Mouse (Mus musculus) MEL (cell line): ENCODE measurements around the gene Il10rb. TPM values are rescaled to one million over a fixed set of nuclear protein-coding genes. Genes with fewer than 3 reads are reported as not detected.

Experiments
- DNase-seq: peaks from one replicate; pipeline ENCODE4 v3.0.0; 2011; ENCODE audit warnings: low read depth, low spot score
- H3K27ac ChIP-seq: 2 replicates; pipeline ENCODE4 v1.5.1; 2012; ENCODE audit warnings: low read depth, mild to moderate bottlenecking, control low read depth, low read length, moderate library complexity; ENCODE audit not compliant: control insufficient read depth
- H3K27me3 ChIP-seq, 2 experiments: fragments of 150-350 bp in 1 of 2; sonication (generic) in 1 of 2; 2 replicates each; pipeline ENCODE4 v1.6.1; 2012; ENCODE audit warnings: low read length in 2 of 2, mild to moderate bottlenecking in 2 of 2, improper control_type of control experiment in 1 of 2, moderate library complexity in 1 of 2; ENCODE audit not compliant: insufficient read depth in 2 of 2, control insufficient read depth in 1 of 2
- H3K36me3 ChIP-seq, 2 experiments: 2 replicates each; pipeline ENCODE4 v1.6.1; 2012 to 2014; ENCODE audit warnings: low read length in 2 of 2, improper control_type of control experiment in 1 of 2, inconsistent platforms in 1 of 2, mild to moderate bottlenecking in 1 of 2; ENCODE audit not compliant: insufficient read depth in 2 of 2, control insufficient read depth in 1 of 2
- H3K4me1 ChIP-seq, 2 experiments: fragments of 150-350 bp in 1 of 2; sonication (generic) in 1 of 2; 2 replicates each; pipeline ENCODE4 v1.6.1; 2012; ENCODE audit warnings: low read length in 2 of 2, improper control_type of control experiment in 1 of 2, mild to moderate bottlenecking in 1 of 2; ENCODE audit not compliant: insufficient read depth in 2 of 2, control insufficient read depth in 1 of 2
- H3K4me3 ChIP-seq, 2 experiments: fragments of 150-350 bp in 1 of 2; sonication (generic) in 1 of 2; 2 replicates each; pipeline ENCODE4 v1.5.1; 2012; ENCODE audit warnings: low read depth in 2 of 2, low read length in 2 of 2, mild to moderate bottlenecking in 2 of 2, moderate library complexity in 2 of 2, control low read depth in 1 of 2, improper control_type of control experiment in 1 of 2; ENCODE audit not compliant: control insufficient read depth in 1 of 2, insufficient read depth in 1 of 2
- H3K79me2 ChIP-seq: 2 replicates; pipeline ENCODE4 v1.6.1; 2012; ENCODE audit warnings: mild to moderate bottlenecking, low read length, moderate library complexity; ENCODE audit not compliant: control insufficient read depth, poor library complexity, insufficient read depth
- H3K9ac ChIP-seq: 2 replicates; pipeline ENCODE4 v1.6.1; 2012; ENCODE audit warnings: low read depth, mild to moderate bottlenecking, control low read depth, low read length, moderate library complexity; ENCODE audit not compliant: control insufficient read depth, poor library complexity, severe bottlenecking
- H3K9me3 ChIP-seq: fragments of 150-350 bp; sonication (generic); replicated peaks from 2 replicates; pipeline ENCODE4 v1.6.1; 2012; ENCODE audit warnings: mild to moderate bottlenecking, low read length, improper control_type of control experiment, moderate library complexity; ENCODE audit not compliant: insufficient read depth
- BHLHE40 ChIP-seq: IDR thresholded peaks from 2 replicates; pipeline ENCODE4 v1.6.1; 2012; ENCODE audit warnings: low read depth, mild to moderate bottlenecking, inconsistent platforms, low read length, improper control_type of control experiment, borderline replicate concordance
- CHD1 ChIP-seq: IDR thresholded peaks from 2 replicates; pipeline ENCODE4 v1.6.1; 2012; ENCODE audit warnings: low read depth, mild to moderate bottlenecking, inconsistent platforms, low read length, improper control_type of control experiment
- CHD2 ChIP-seq: IDR thresholded peaks from 2 replicates; pipeline ENCODE4 v1.6.1; 2011; ENCODE audit warnings: low read length, improper control_type of control experiment
- CTCF ChIP-seq, 3 experiments: IDR thresholded peaks in 2 of 3; conservative IDR thresholded peaks in 1 of 3; 2 replicates each; pipeline ENCODE4 v1.5.1; 2011 to 2012; ENCODE audit warnings: low read length in 3 of 3, low read depth in 2 of 3, mild to moderate bottlenecking in 2 of 3, improper control_type of control experiment in 1 of 3, inconsistent platforms in 1 of 3, mixed read lengths in 1 of 3, moderate library complexity in 1 of 3; ENCODE audit not compliant: control insufficient read depth in 1 of 3, insufficient read depth in 1 of 3, poor library complexity in 1 of 3, severe bottlenecking in 1 of 3
- E2F4 ChIP-seq: IDR thresholded peaks from 2 replicates; pipeline ENCODE4 v1.6.1; 2011; ENCODE audit warnings: low read depth, low read length, improper control_type of control experiment, borderline replicate concordance
- ELF1 ChIP-seq: IDR thresholded peaks from 2 replicates; pipeline ENCODE4 v1.6.1; 2014; ENCODE audit warnings: low read depth, mild to moderate bottlenecking, inconsistent platforms, low read length, improper control_type of control experiment, moderate library complexity
- EP300 ChIP-seq, 2 experiments: IDR thresholded peaks; 2 replicates each; pipeline ENCODE4 v1.6.1; 2011; ENCODE audit warnings: improper control_type of control experiment in 2 of 2, low read length in 2 of 2, low read depth in 1 of 2, mild to moderate bottlenecking in 1 of 2
- ETS1 ChIP-seq: IDR thresholded peaks from 2 replicates; pipeline ENCODE4 v1.6.1; 2012; ENCODE audit warnings: low read depth, mild to moderate bottlenecking, inconsistent platforms, low read length, improper control_type of control experiment, moderate library complexity
- GABPA ChIP-seq: IDR thresholded peaks from 2 replicates; pipeline ENCODE4 v1.6.1; 2012; ENCODE audit warnings: low read depth, mild to moderate bottlenecking, inconsistent platforms, low read length, improper control_type of control experiment, moderate library complexity
- GATA1 ChIP-seq: IDR thresholded peaks from 2 replicates; pipeline ENCODE4 v1.6.1; 2011; ENCODE audit warnings: low read depth, low read length, improper control_type of control experiment
- HCFC1 ChIP-seq: IDR thresholded peaks from 2 replicates; pipeline ENCODE4 v1.6.1; 2012; ENCODE audit warnings: low read depth, mild to moderate bottlenecking, inconsistent platforms, low read length, improper control_type of control experiment, moderate library complexity
- JUND ChIP-seq: IDR thresholded peaks from 2 replicates; pipeline ENCODE4 v1.6.1; 2011; ENCODE audit warnings: low read depth, mild to moderate bottlenecking, improper control_type of control experiment, low read length
- KAT2A ChIP-seq: conservative IDR thresholded peaks from 2 replicates; pipeline ENCODE4 v1.6.1; 2012; ENCODE audit warnings: low read depth, low read length, improper control_type of control experiment, inconsistent platforms
- MAFK ChIP-seq: IDR thresholded peaks from 2 replicates; pipeline ENCODE4 v1.6.1; 2011; ENCODE audit warnings: low read depth, mild to moderate bottlenecking, low read length, improper control_type of control experiment, borderline replicate concordance
- MAX ChIP-seq: IDR thresholded peaks from 2 replicates; pipeline ENCODE4 v1.6.1; 2011; ENCODE audit warnings: low read length, improper control_type of control experiment
- MEF2A ChIP-seq: IDR thresholded peaks from 2 replicates; pipeline ENCODE4 v1.6.1; 2014; ENCODE audit warnings: low read depth, mild to moderate bottlenecking, inconsistent platforms, low read length, improper control_type of control experiment; ENCODE audit not compliant: poor library complexity, insufficient replicate concordance, severe bottlenecking; ENCODE audit errors: extremely low read depth
- MXI1 ChIP-seq: IDR thresholded peaks from 2 replicates; pipeline ENCODE4 v1.6.1; 2011; ENCODE audit warnings: mild to moderate bottlenecking, low read depth, low read length, improper control_type of control experiment
- MYB ChIP-seq: IDR thresholded peaks from 2 replicates; pipeline ENCODE4 v1.6.1; 2011; ENCODE audit warnings: mild to moderate bottlenecking, low read depth, low read length, improper control_type of control experiment
- MYC ChIP-seq: IDR thresholded peaks from 2 replicates; pipeline ENCODE4 v1.6.1; 2011; ENCODE audit warnings: low read depth, mild to moderate bottlenecking, low read length, improper control_type of control experiment, moderate library complexity
- NELFE ChIP-seq: IDR thresholded peaks from 2 replicates; pipeline ENCODE4 v1.6.1; 2011; ENCODE audit warnings: low read depth, low read length, improper control_type of control experiment
- NRF1 ChIP-seq: IDR thresholded peaks from 2 replicates; pipeline ENCODE4 v1.6.1; 2014; ENCODE audit warnings: low read depth, mild to moderate bottlenecking, inconsistent platforms, low read length, improper control_type of control experiment, moderate library complexity; ENCODE audit not compliant: poor library complexity, insufficient read depth, severe bottlenecking
- POLR2A ChIP-seq, 2 experiments: IDR thresholded peaks; 2 replicates each; pipeline ENCODE4 v1.6.1; 2011 to 2012; ENCODE audit warnings: low read length in 2 of 2, mild to moderate bottlenecking in 2 of 2, control low read depth in 1 of 2, improper control_type of control experiment in 1 of 2, low read depth in 1 of 2, moderate library complexity in 1 of 2; ENCODE audit not compliant: control insufficient read depth in 1 of 2, insufficient read depth in 1 of 2, poor library complexity in 1 of 2
- POLR2AphosphoS2 ChIP-seq: IDR thresholded peaks from 2 replicates; pipeline ENCODE4 v1.6.1; 2011; ENCODE audit warnings: low read length, improper control_type of control experiment
- POLR2AphosphoS5 ChIP-seq: IDR thresholded peaks from 2 replicates; pipeline ENCODE4 v1.6.1; 2012; ENCODE audit warnings: low read depth, borderline replicate concordance, mild to moderate bottlenecking, inconsistent platforms, low read length, moderate library complexity, mixed read lengths
- RAD21 ChIP-seq: IDR thresholded peaks from 2 replicates; pipeline ENCODE4 v1.6.1; 2011; ENCODE audit warnings: mild to moderate bottlenecking, low read depth, low read length, improper control_type of control experiment
- RCOR1 ChIP-seq: IDR thresholded peaks from 2 replicates; pipeline ENCODE4 v1.6.1; 2012; ENCODE audit warnings: low read depth, mild to moderate bottlenecking, inconsistent platforms, low read length, improper control_type of control experiment
- SIN3A ChIP-seq: IDR thresholded peaks from 2 replicates; pipeline ENCODE4 v1.6.1; 2012; ENCODE audit warnings: low read length, improper control_type of control experiment, inconsistent platforms
- SMC3 ChIP-seq: IDR thresholded peaks from 2 replicates; pipeline ENCODE4 v1.6.1; 2011; ENCODE audit warnings: low read depth, low read length, improper control_type of control experiment
- TAL1 ChIP-seq: IDR thresholded peaks from 2 replicates; pipeline ENCODE4 v1.6.1; 2012; ENCODE audit warnings: mild to moderate bottlenecking, inconsistent platforms, low read length, moderate library complexity, mixed read lengths
- TBP ChIP-seq: IDR thresholded peaks from 2 replicates; pipeline ENCODE4 v1.8.0; 2011; ENCODE audit warnings: low read depth, low read length, improper control_type of control experiment
- TCF12 ChIP-seq: IDR thresholded peaks from 2 replicates; pipeline ENCODE4 v1.6.1; 2014; ENCODE audit warnings: low read depth, mild to moderate bottlenecking, inconsistent platforms, low read length, improper control_type of control experiment, moderate library complexity
- UBTF ChIP-seq: IDR thresholded peaks from 2 replicates; pipeline ENCODE4 v1.6.1; 2012; ENCODE audit warnings: low read depth, mild to moderate bottlenecking, inconsistent platforms, low read length, improper control_type of control experiment, moderate library complexity, borderline replicate concordance; ENCODE audit not compliant: insufficient read depth
- USF1 ChIP-seq: IDR thresholded peaks from 2 replicates; pipeline ENCODE4 v1.6.1; 2014; ENCODE audit warnings: low read depth, mild to moderate bottlenecking, inconsistent platforms, low read length, improper control_type of control experiment, moderate library complexity
- USF2 ChIP-seq, 2 experiments: IDR thresholded peaks; 2 replicates each; pipeline ENCODE4 v1.6.1; 2011 to 2012; ENCODE audit warnings: improper control_type of control experiment in 2 of 2, low read length in 2 of 2, borderline replicate concordance in 1 of 2, inconsistent platforms in 1 of 2, low read depth in 1 of 2, mild to moderate bottlenecking in 1 of 2; ENCODE audit not compliant: insufficient read depth in 1 of 2
- ZC3H11A ChIP-seq: IDR thresholded peaks from 2 replicates; pipeline ENCODE4 v1.6.1; 2012; ENCODE audit warnings: low read depth, mild to moderate bottlenecking, inconsistent platforms, low read length, improper control_type of control experiment
- ZKSCAN1 ChIP-seq: IDR thresholded peaks from 2 replicates; pipeline ENCODE4 v1.6.1; 2012; ENCODE audit warnings: low read depth, mild to moderate bottlenecking, inconsistent platforms, low read length, improper control_type of control experiment, moderate library complexity
- ZMIZ1 ChIP-seq: IDR thresholded peaks from 2 replicates; pipeline ENCODE4 v1.6.1; 2012; ENCODE audit warnings: low read depth, mild to moderate bottlenecking, inconsistent platforms, low read length, improper control_type of control experiment, moderate library complexity
- ZNF384 ChIP-seq: IDR thresholded peaks from 2 replicates; pipeline ENCODE4 v1.6.1; 2012; ENCODE audit warnings: low read depth, mild to moderate bottlenecking, inconsistent platforms, low read length, improper control_type of control experiment
- polyA plus RNA-seq, 2 experiments: library from polyadenylated mRNA; stranded (reverse) in 1 of 2; unstranded in 1 of 2; fragments of >175 nt in 1 of 2; fragments of >200 nt in 1 of 2; gene quantifications; 2 replicates each; pipeline versions ENCODE4 v1.2.1 to v1.2.4; 2012; ENCODE audit warnings: low replicate concordance in 2 of 2, low read depth in 1 of 2; ENCODE audit not compliant: insufficient read length in 2 of 2, insufficient read depth in 1 of 2, missing spikeins in 1 of 2
- total RNA-seq: library from RNA; depleted of rRNA; stranded (reverse); fragments of 300-350 nt; gene quantifications from 2 replicates; pipeline ENCODE4 v1.2.3, GENCODE M21; 2012

The Il10rb gene
- total and polyA plus RNA-seq, 3 experiments: 4.7 to 14.6 TPM; not detected in 1

- Histone ChIP-seq H3K9me3 (no peaks in the 10 kb centered on the region), H3K36me3 (peaks cover 0 to 15% of the 10 kb centered on the region in 2 experiments; a peak in 2 of 4 replicates), H3K27ac (peak overlapping the region; percentile 44), H3K9ac (peak overlapping the region; percentile 4; the same call in 1 of the 2 replicates), H3K79me2 (no peaks in the 10 kb centered on the region), H3K4me3 (no peak overlapping the region), H3K27me3 (no peaks in the 10 kb centered on the region)
- no peak for TF ChIP-seq MYB
- no peak for TF ChIP-seq UBTF
- no peak for TF ChIP-seq E2F4
- TF ChIP-seq HCFC1: 0 out of 2 replicates have a peak, but pooled peaks have one; percentile 43
- peak in 1 of 2 experiments; percentile 43; a peak in 3 of 4 replicates for TF ChIP-seq EP300 (IDR thresholded peaks at IDR 0.05; ENCODE audit: low read depth in 1 of 2, low read length in 2 of 2)
- no peak for TF ChIP-seq CHD2
- peak; percentile 34; the same call in 1 of the 2 replicates for TF ChIP-seq TCF12
- no peak for TF ChIP-seq CHD1
- TF ChIP-seq TAL1: no peak
- no peak for TF ChIP-seq JUND
- no peak for TF ChIP-seq ELF1
- no peak for TF ChIP-seq MYC
- no peak; the same call in 1 of the 2 replicates for TF ChIP-seq SIN3A
- no peak for TF ChIP-seq ZNF384
- no peak for TF ChIP-seq KAT2A
- TF ChIP-seq ETS1: peak; percentile 24; the same call in 1 of the 2 replicates
- TF ChIP-seq GATA1: no peak
- TF ChIP-seq POLR2A (IDR thresholded peaks at IDR 0.05; ENCODE audit: control insufficient read depth in 1 of 2, insufficient read depth in 1 of 2, low read depth in 1 of 2, low read length in 2 of 2, poor library complexity in 1 of 2): no peak
- no peak for TF ChIP-seq ZMIZ1
- no peak for TF ChIP-seq GABPA
- TF ChIP-seq BHLHE40: no peak
- TF ChIP-seq POLR2AphosphoS5: no peak
- TF ChIP-seq TBP: 0 out of 2 replicates have a peak, but pooled peaks have one; percentile 41
- no peak for TF ChIP-seq NELFE
- no peak for TF ChIP-seq RAD21
- TF ChIP-seq CTCF (IDR thresholded peaks at IDR 0.05 in 2 of 3, conservative IDR thresholded peaks at IDR 0.05 in 1 of 3; ENCODE audit: control insufficient read depth in 1 of 3, insufficient read depth in 1 of 3, low read depth in 2 of 3, low read length in 3 of 3, poor library complexity in 1 of 3, severe bottlenecking in 1 of 3): no peak
- no peak for TF ChIP-seq NRF1
- TF ChIP-seq USF1: no peak
- TF ChIP-seq MAFK: no peak
- no peak for TF ChIP-seq POLR2AphosphoS2
- no peak for TF ChIP-seq ZKSCAN1
- TF ChIP-seq RCOR1: peak; percentile 22; the same call in 1 of the 2 replicates
- no peak for TF ChIP-seq SMC3
- no peak for TF ChIP-seq USF2 (IDR thresholded peaks at IDR 0.05; ENCODE audit: borderline replicate concordance in 1 of 2, insufficient read depth in 1 of 2, low read depth in 1 of 2, low read length in 2 of 2)
- no peak for TF ChIP-seq ZC3H11A
- no peak for TF ChIP-seq MEF2A
- TF ChIP-seq MXI1: no peak
- TF ChIP-seq MAX: no peak
- TF ChIP-seq, all 39 proteins: peak for 6
- DNase-seq: peak; percentile 72
- H3K4me1 ChIP-seq: peaks cover 6 to 24% of the 10 kb centered on the region in 2 experiments; a peak in 3 of 4 replicates
Measured at GRCm38 (mm10) chr16:91367066-91367465, 38.9 kb upstream of the Il10rb start.
